Mouse (Mus musculus) hindbrain, embryonic 12.5 days (tissue): Measurements from ENCODE around the gene Trap1. TPM values are rescaled to one million over a fixed set of nuclear protein-coding genes. Genes with fewer than 3 reads are reported as not detected.

Source experiments
- ATAC-seq: fragments of 200-750 bp; cut with Nextera tagmentation; 2 replicates; pipeline ENCODE4 v1.8.0; 2017; ENCODE audit warnings: moderate TSS enrichment; ENCODE audit not compliant: low FRiP score
- H3K27ac ChIP-seq: fragments of 300-500 bp; sonication (generic); 2 replicates; pipeline ENCODE4 v1.5.1; 2016; ENCODE audit warnings: mild to moderate bottlenecking
- H3K27me3 ChIP-seq: fragments of 300-500 bp; sonication (generic); 2 replicates; pipeline ENCODE4 v1.6.1; 2016; ENCODE audit warnings: mild to moderate bottlenecking
- H3K36me3 ChIP-seq: fragments of 300-500 bp; sonication (generic); 2 replicates; pipeline ENCODE4 v1.6.1; 2016; ENCODE audit warnings: mild to moderate bottlenecking
- H3K4me1 ChIP-seq: fragments of 300-500 bp; sonication (generic); 2 replicates; pipeline ENCODE4 v1.6.1; 2016
- H3K4me2 ChIP-seq: fragments of 300-500 bp; sonication (generic); replicated peaks from 2 replicates; pipeline ENCODE4 v1.6.1; 2016; ENCODE audit warnings: mild to moderate bottlenecking
- H3K4me3 ChIP-seq: fragments of 300-500 bp; sonication (generic); 2 replicates; pipeline ENCODE4 v1.5.1; 2016; ENCODE audit warnings: mild to moderate bottlenecking
- H3K9ac ChIP-seq: fragments of 300-500 bp; sonication (generic); 2 replicates; pipeline ENCODE4 v1.6.1; 2016; ENCODE audit warnings: mild to moderate bottlenecking, moderate library complexity
- H3K9me3 ChIP-seq: fragments of 300-500 bp; sonication (generic); replicated peaks from 2 replicates; pipeline ENCODE4 v1.6.1; 2016; ENCODE audit warnings: mild to moderate bottlenecking
- WGBS: fragments of 180-500 bp; shearing (Covaris S2); methylation state at CpG from one replicate; pipeline ENCODE4 v1.1.7; 2016; 5-methylcytosine and 5-hydroxymethylcytosine counted together
- microRNA-seq: library from miRNA; unstranded; fragments of <30 nt; microRNA quantifications from one replicate; pipeline ENCODE4, GENCODE M21; 2017
- polyA plus RNA-seq: library from polyadenylated mRNA; unstranded; fragments of >200 nt; fragmentation: Nextera tagmentation; extraction: Ambion mirVana; gene quantifications from 2 replicates; pipeline ENCODE4 v1.2.1, GENCODE M21; 2016

Gene Trap1
- polyA plus RNA-seq, 1 experiment from 2014 or later, result 60.6 TPM

GRCm38 (mm10) chr16:4003489-4004398 lies 73.9 kb downstream of the Trap1 start, which contains the start of gene Slx4:
Gene Slx4, minus strand, starts transcription at chr16:4003770.
- peak within 1 kb of the TSS; percentile 81 for H3K9ac ChIP-seq
- no peaks in the 10 kb centered on the region for H3K27me3 ChIP-seq
- peak; percentile 98 for ATAC-seq
- H3K4me2 ChIP-seq, result peak within 1 kb of the TSS; percentile 82
- H3K4me1 ChIP-seq, result peaks cover 11% of the 10 kb centered on the region
- H3K4me3 ChIP-seq, result peak within 1 kb of the TSS; percentile 76
- no peaks in the 10 kb centered on the region for H3K9me3 ChIP-seq
- H3K36me3 ChIP-seq, result peaks cover 23% of the 10 kb centered on the region
- H3K27ac ChIP-seq, result peak within 1 kb of the TSS; percentile 81
- 1% methylated on average over 57 of the region's 58 CpGs for WGBS

Small RNA genes lying within 50 kb of the gene (microRNA-seq; reads per million reads assigned to microRNA genes)
- gene Gm23413, result not detected

Other genes with a start within 250 kb of the Trap1 start
- not detected in 2 replicates for gene Olfr15, start 246.9 kb downstream of the Trap1 start, polyA plus RNA-seq
- 2.0 and 2.1 TPM in 2 replicates for gene Zfp174, start 230.6 kb downstream of the Trap1 start, polyA plus RNA-seq
- 64.2 and 65.7 TPM in 2 replicates for gene Naa60, start 205.5 kb downstream of the Trap1 start, polyA plus RNA-seq
- 12.1 and 13.4 TPM in 2 replicates for gene Zfp597, start 193.3 kb downstream of the Trap1 start, polyA plus RNA-seq
- 3.0 and 3.2 TPM in 2 replicates for gene Gm20695, start 193.2 kb downstream of the Trap1 start, polyA plus RNA-seq
- gene 1700037C18Rik, start 169.1 kb downstream of the Trap1 start, polyA plus RNA-seq, result 7.2 and 8.0 TPM in 2 replicates
- gene Cluap1, start 169.0 kb downstream of the Trap1 start, polyA plus RNA-seq, result 30.3 and 31.2 TPM in 2 replicates
- gene Nlrc3, start 101.2 kb downstream of the Trap1 start, polyA plus RNA-seq, result 0.96 and 1.2 TPM in 2 replicates
- gene Slx4, start 74.1 kb downstream of the Trap1 start, polyA plus RNA-seq, result 34.6 and 36.8 TPM in 2 replicates
- gene Dnase1, start 40.9 kb downstream of the Trap1 start, polyA plus RNA-seq, result 6.3 and 7.8 TPM in 2 replicates
- 40.8 and 45.7 TPM in 2 replicates for gene Crebbp, start 136.2 kb upstream of the Trap1 start, polyA plus RNA-seq